Comparison of ENCODE assay signal across 11 mouse cellular contexts in the genomic region with DNA sequence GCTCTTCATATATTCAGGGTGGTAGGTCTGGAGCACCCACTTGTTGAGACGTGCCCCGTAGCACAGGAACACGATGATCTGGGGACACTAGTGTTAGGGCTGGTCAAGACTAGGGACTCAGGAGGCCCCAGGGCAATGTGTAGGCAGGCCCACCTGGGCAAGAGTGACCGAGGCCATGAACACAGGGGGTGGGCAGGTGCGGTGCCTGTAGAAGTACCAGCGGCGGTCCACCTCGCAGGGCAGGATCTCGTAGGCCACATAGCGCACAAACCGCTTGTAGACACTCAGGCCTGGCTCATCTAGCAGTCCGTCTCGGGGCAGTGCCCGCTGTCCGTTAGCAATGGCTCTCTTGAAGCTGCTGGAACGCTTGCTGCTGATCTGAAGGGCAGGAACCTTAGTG. TPM values are rescaled to one million over a fixed set of nuclear protein-coding genes. Genes with fewer than 3 reads are reported as not detected.
DNase-seq lines count a peak whose midpoint lies in the region; ATAC-seq lines count a peak whose summit lies in the region.
"Had no signal": no experiment of that assay in that cellular context is flagged by ENCODE, and none has a peak within 500 bp of the region (broad histone marks: within the 10 kb centered on the region; RNA-seq: fewer than 3 reads in every experiment).

No protein-coding gene starts in this region.

- H3K4me1 ChIP-seq in heart, embryonic 14.5 days (ENCODE audit: control insufficient read depth in 2 of 2, insufficient read depth in 2 of 2, low read length in 2 of 2), result peaks cover 28 to 53% of the 10 kb centered on the region in 2 experiments; a peak in 3 of 4 replicates
- H3K4me1 ChIP-seq in embryonic facial prominence, embryonic 12.5 days, result peaks cover 54% of the 10 kb centered on the region
- H3K4me1 ChIP-seq in heart, embryonic 16.5 days (ENCODE audit: control insufficient read depth, insufficient read depth, low read length), result peaks cover 49% of the 10 kb centered on the region
- H3K4me1 ChIP-seq in midbrain, embryonic 12.5 days, result peaks cover 68% of the 10 kb centered on the region

- H3K9me3 ChIP-seq in heart, embryonic 14.5 days (ENCODE audit: control insufficient read depth, low read length), result no peaks in the 10 kb centered on the region
- no peaks in the 10 kb centered on the region for H3K9me3 ChIP-seq in embryonic facial prominence, embryonic 12.5 days
- no peaks in the 10 kb centered on the region for H3K9me3 ChIP-seq in heart, embryonic 16.5 days (replicated peaks; ENCODE audit: control insufficient read depth, low read length)
- no peaks in the 10 kb centered on the region for H3K9me3 ChIP-seq in midbrain, embryonic 12.5 days
- H3K9me3 ChIP-seq: lung, embryonic 15.5 days had no signal

- DNase-seq in heart, postnatal 4 days, result no peak
- DNase-seq in lung, postnatal 36 days, result no peak
- no peak for DNase-seq in B cell, adult 2 months
- DNase-seq: cerebellum, adult 8-10 months had no signal

- no peak overlapping the region; a peak in 1 of 4 replicates for H3K27ac ChIP-seq in heart, embryonic 14.5 days (replicated peaks in 1 of 2; ENCODE audit: control insufficient read depth in 1 of 2, insufficient read depth in 1 of 2, low read depth in 2 of 2, low read length in 2 of 2)
- no peak overlapping the region for H3K27ac ChIP-seq in embryonic facial prominence, embryonic 12.5 days
- no peak overlapping the region for H3K27ac ChIP-seq in heart, embryonic 16.5 days (ENCODE audit: low read length)
- no peak overlapping the region for H3K27ac ChIP-seq in midbrain, embryonic 12.5 days (replicated peaks)

- ATAC-seq in heart, embryonic 14.5 days (ENCODE audit: insufficient number of reproducible peaks, insufficient read depth, low FRiP score, low read depth), result no peak
- ATAC-seq in embryonic facial prominence, embryonic 12.5 days (ENCODE audit: insufficient number of reproducible peaks, insufficient read depth, low FRiP score, low TSS enrichment), result no peak
- no peak for ATAC-seq in heart, embryonic 16.5 days (replicated peaks; ENCODE audit: extremely low read depth, insufficient read depth, low FRiP score)
- ATAC-seq in midbrain, embryonic 12.5 days (ENCODE audit: low FRiP score, low read depth), result no peak
- no peak for ATAC-seq in CD4-positive, CD25-positive, alpha-beta regulatory T cell, adult 4 months
- ATAC-seq: Patski had no signal

- H3K9ac ChIP-seq in heart, embryonic 14.5 days (ENCODE audit: low read length), result no peak overlapping the region
- 0 out of 2 replicates have a peak overlapping the region, but pooled peaks have one; percentile 55 for H3K9ac ChIP-seq in embryonic facial prominence, embryonic 12.5 days
- peak overlapping the region; percentile 9; the same call in 1 of the 2 replicates for H3K9ac ChIP-seq in heart, embryonic 16.5 days (ENCODE audit: low read length)
- no peak overlapping the region for H3K9ac ChIP-seq in midbrain, embryonic 12.5 days (replicated peaks)

- H3K27me3 ChIP-seq in heart, embryonic 14.5 days (ENCODE audit: control insufficient read depth, insufficient read depth, low read length), result no peaks in the 10 kb centered on the region
- no peaks in the 10 kb centered on the region for H3K27me3 ChIP-seq in embryonic facial prominence, embryonic 12.5 days
- H3K27me3 ChIP-seq in heart, embryonic 16.5 days (ENCODE audit: control insufficient read depth, insufficient read depth, low read length), result no peaks in the 10 kb centered on the region
- no peaks in the 10 kb centered on the region for H3K27me3 ChIP-seq in midbrain, embryonic 12.5 days
- H3K27me3 ChIP-seq: lung, embryonic 15.5 days; Patski had no signal

- H3K4me3 ChIP-seq in heart, embryonic 14.5 days (ENCODE audit: control insufficient read depth in 1 of 2, insufficient read depth in 1 of 2, low read depth in 1 of 2, low read length in 2 of 2), result no peak overlapping the region
- H3K4me3 ChIP-seq in embryonic facial prominence, embryonic 12.5 days, result no peak overlapping the region
- H3K4me3 ChIP-seq in heart, embryonic 16.5 days (ENCODE audit: low read length), result no peak overlapping the region
- H3K4me3 ChIP-seq in midbrain, embryonic 12.5 days, result peak overlapping the region; percentile 39; the same call in 1 of the 2 replicates

- 91% methylated on average over 16 of the region's 16 CpGs for WGBS in heart, embryonic 14.5 days
- 91% methylated on average over 16 of the region's 16 CpGs for WGBS in embryonic facial prominence, embryonic 12.5 days
- 93% methylated on average over 16 of the region's 16 CpGs for WGBS in heart, embryonic 16.5 days
- WGBS in midbrain, embryonic 12.5 days, result 92% methylated on average over 16 of the region's 16 CpGs

- H3K36me3 ChIP-seq in heart, embryonic 14.5 days (ENCODE audit: control insufficient read depth, insufficient read depth, low read length), result peaks cover 65% of the 10 kb centered on the region
- peaks cover 50% of the 10 kb centered on the region for H3K36me3 ChIP-seq in embryonic facial prominence, embryonic 12.5 days
- peaks cover 28% of the 10 kb centered on the region for H3K36me3 ChIP-seq in heart, embryonic 16.5 days (ENCODE audit: control insufficient read depth, insufficient read depth)
- peaks cover 39% of the 10 kb centered on the region for H3K36me3 ChIP-seq in midbrain, embryonic 12.5 days

- peak overlapping the region; percentile 90 for H3K4me2 ChIP-seq in heart, embryonic 14.5 days (ENCODE audit: low read length)
- H3K4me2 ChIP-seq in embryonic facial prominence, embryonic 12.5 days (replicated peaks), result peak overlapping the region; percentile 79; the same call in 1 of the 2 replicates
- H3K4me2 ChIP-seq in heart, embryonic 16.5 days (ENCODE audit: low read depth, low read length), result no peak overlapping the region
- peak overlapping the region; percentile 65 for H3K4me2 ChIP-seq in midbrain, embryonic 12.5 days (replicated peaks)

RNA-seq across cellular contexts. Expression of a gene that starts 1.3 kb away (rescaled TPM):
- 1.2 and 1.5 TPM in 2 replicates for polyA plus RNA-seq in heart, embryonic 14.5 days (2014; fragmentation: Nextera tagmentation; extraction: Ambion mirVana)
- total RNA-seq in heart, postnatal 4 days (2021), result 1 to 10 TPM; 2.0 to 2.5 TPM
- polyA plus RNA-seq in embryonic facial prominence, embryonic 12.5 days (2016; fragmentation: Nextera tagmentation; extraction: Ambion mirVana), result 1.2 and 1.6 TPM in 2 replicates
- 1.6 and 1.7 TPM in 2 replicates for polyA plus RNA-seq in heart, embryonic 16.5 days (2015; fragmentation: Nextera tagmentation; extraction: Ambion mirVana)
- polyA plus RNA-seq in midbrain, embryonic 12.5 days (2016; fragmentation: Nextera tagmentation; extraction: Ambion mirVana), result 5.8 and 6.0 TPM in 2 replicates
- not detected for polyA plus RNA-seq in CD4-positive, CD25-positive, alpha-beta regulatory T cell, adult 4 months (2017; shearing (Covaris generic))

RNA-seq across cellular contexts. Expression of a gene that starts 2.6 kb away (rescaled TPM):
- 282 and 298 TPM in 2 replicates for polyA plus RNA-seq in heart, embryonic 14.5 days (2014; fragmentation: Nextera tagmentation; extraction: Ambion mirVana)
- 100 to 1,000 TPM; 149 to 158 TPM for total RNA-seq in heart, postnatal 4 days (2021)
- 334 and 338 TPM in 2 replicates for polyA plus RNA-seq in embryonic facial prominence, embryonic 12.5 days (2016; fragmentation: Nextera tagmentation; extraction: Ambion mirVana)
- 292 and 304 TPM in 2 replicates for polyA plus RNA-seq in heart, embryonic 16.5 days (2015; fragmentation: Nextera tagmentation; extraction: Ambion mirVana)
- polyA plus RNA-seq in midbrain, embryonic 12.5 days (2016; fragmentation: Nextera tagmentation; extraction: Ambion mirVana), result 277 and 283 TPM in 2 replicates
- 10 to 100 TPM; 75.1 to 75.2 TPM for polyA plus RNA-seq in CD4-positive, CD25-positive, alpha-beta regulatory T cell, adult 4 months (2017; shearing (Covaris generic))

RNA-seq across cellular contexts. Expression of a gene that starts 5.7 kb away (rescaled TPM):
- 1.2 and 1.9 TPM in 2 replicates for polyA plus RNA-seq in heart, embryonic 14.5 days (2014; fragmentation: Nextera tagmentation; extraction: Ambion mirVana)
- total RNA-seq in heart, postnatal 4 days (2021), result 1 to 10 TPM; 1.8 to 2.6 TPM
- polyA plus RNA-seq in embryonic facial prominence, embryonic 12.5 days (2016; fragmentation: Nextera tagmentation; extraction: Ambion mirVana), result 1.5 and 2.4 TPM in 2 replicates
- polyA plus RNA-seq in heart, embryonic 16.5 days (2015; fragmentation: Nextera tagmentation; extraction: Ambion mirVana), result 2.0 and 2.5 TPM in 2 replicates
- 2.5 and 3.7 TPM in 2 replicates for polyA plus RNA-seq in midbrain, embryonic 12.5 days (2016; fragmentation: Nextera tagmentation; extraction: Ambion mirVana)
- 1 to 10 TPM in 1 of 2 experiments, under 1 TPM in 1; 0.79 to 1.7 TPM for polyA plus RNA-seq in CD4-positive, CD25-positive, alpha-beta regulatory T cell, adult 4 months (2017; shearing (Covaris generic))

RNA-seq across cellular contexts. Expression of a gene that starts 7.1 kb away (rescaled TPM):
- polyA plus RNA-seq in heart, embryonic 14.5 days (2014; fragmentation: Nextera tagmentation; extraction: Ambion mirVana), result 28.8 and 30.0 TPM in 2 replicates
- 10 to 100 TPM; 34.7 to 37.4 TPM for total RNA-seq in heart, postnatal 4 days (2021)
- 53.9 and 57.0 TPM in 2 replicates for polyA plus RNA-seq in embryonic facial prominence, embryonic 12.5 days (2016; fragmentation: Nextera tagmentation; extraction: Ambion mirVana)
- polyA plus RNA-seq in heart, embryonic 16.5 days (2015; fragmentation: Nextera tagmentation; extraction: Ambion mirVana), result 35.0 and 36.6 TPM in 2 replicates
- polyA plus RNA-seq in midbrain, embryonic 12.5 days (2016; fragmentation: Nextera tagmentation; extraction: Ambion mirVana), result 70.7 and 71.1 TPM in 2 replicates
- polyA plus RNA-seq in CD4-positive, CD25-positive, alpha-beta regulatory T cell, adult 4 months (2017; shearing (Covaris generic)), result 10 to 100 TPM; 22.2 to 42.8 TPM

RNA-seq across cellular contexts. Expression of a gene that starts 8.8 kb away (rescaled TPM):
- polyA plus RNA-seq in heart, embryonic 14.5 days (2014; fragmentation: Nextera tagmentation; extraction: Ambion mirVana), result 11.5 and 12.7 TPM in 2 replicates
- total RNA-seq in heart, postnatal 4 days (2021), result 10 to 100 TPM; 77.1 to 78.4 TPM
- 23.0 and 26.9 TPM in 2 replicates for polyA plus RNA-seq in embryonic facial prominence, embryonic 12.5 days (2016; fragmentation: Nextera tagmentation; extraction: Ambion mirVana)
- polyA plus RNA-seq in heart, embryonic 16.5 days (2015; fragmentation: Nextera tagmentation; extraction: Ambion mirVana), result 31.6 and 32.7 TPM in 2 replicates
- polyA plus RNA-seq in midbrain, embryonic 12.5 days (2016; fragmentation: Nextera tagmentation; extraction: Ambion mirVana), result 17.7 and 21.1 TPM in 2 replicates
- 10 to 100 TPM; 19.1 to 47.0 TPM for polyA plus RNA-seq in CD4-positive, CD25-positive, alpha-beta regulatory T cell, adult 4 months (2017; shearing (Covaris generic))

Comparison
In these comparisons a context has a peak if more than half of its experiments do, and no peak if none do; other contexts are left out.
1. H3K9ac ChIP-seq: peak in embryonic facial prominence, embryonic 12.5 days (single experiment) and heart, embryonic 16.5 days (single experiment); none in heart, embryonic 14.5 days (single experiment) and midbrain, embryonic 12.5 days (single experiment).